Mouse (Mus musculus): Measurements from ENCODE around the gene Dag1. TPM values are rescaled to one million over a fixed set of nuclear protein-coding genes. Genes with fewer than 3 reads are reported as not detected.
"Not testable (repeated sequence)": the region's sequence is repeated elsewhere in the genome, so short reads cannot be mapped to it uniquely, and the experiment has no call there.

Gene Dag1
- total RNA-seq, 1 experiment from 2014 or later, result 9.8 TPM

DNA sequence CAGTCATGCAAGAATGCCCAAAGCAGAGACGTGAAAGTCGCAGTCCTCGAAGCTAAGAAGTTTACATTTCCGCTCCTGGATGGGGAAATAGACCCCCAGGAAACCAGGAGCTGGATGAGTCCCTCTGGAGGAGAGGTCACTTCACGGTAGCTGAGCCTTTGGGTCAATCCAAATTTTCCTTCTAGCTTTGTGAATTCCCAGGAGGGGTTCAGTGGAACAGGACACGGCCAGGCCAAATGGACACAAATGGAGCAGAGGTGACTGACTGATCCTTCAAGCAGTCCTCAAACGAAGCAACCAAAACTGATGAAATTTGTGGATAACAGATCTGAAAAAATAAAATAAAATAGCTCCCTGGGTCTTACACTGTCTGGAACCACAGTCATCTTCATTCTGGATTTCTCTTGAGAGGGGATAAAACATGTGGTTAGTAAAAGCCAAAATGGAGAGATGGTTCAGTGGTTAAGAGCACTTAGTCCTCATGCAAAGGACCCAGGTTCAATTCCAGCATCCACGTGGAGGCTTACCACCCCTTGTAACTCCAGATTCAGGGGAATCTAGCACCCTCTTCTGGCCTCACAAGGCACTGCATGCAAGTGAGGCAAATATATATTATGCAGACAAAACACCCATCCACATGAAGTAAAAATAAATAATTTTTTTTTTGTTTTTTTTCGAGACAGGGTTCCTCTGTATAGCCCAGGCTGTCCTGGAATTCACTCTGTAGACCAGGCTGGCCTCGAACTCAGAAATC is 15.1 kb upstream of the Dag1 start:
- ATAC-seq (replicated peaks in 1 of 2; ENCODE audit: insufficient read depth in 1 of 2, low FRiP score in 2 of 2, low TSS enrichment in 1 of 2, low read depth in 1 of 2, poor library complexity in 2 of 2, severe bottlenecking in 2 of 2), result no peak

DNA sequence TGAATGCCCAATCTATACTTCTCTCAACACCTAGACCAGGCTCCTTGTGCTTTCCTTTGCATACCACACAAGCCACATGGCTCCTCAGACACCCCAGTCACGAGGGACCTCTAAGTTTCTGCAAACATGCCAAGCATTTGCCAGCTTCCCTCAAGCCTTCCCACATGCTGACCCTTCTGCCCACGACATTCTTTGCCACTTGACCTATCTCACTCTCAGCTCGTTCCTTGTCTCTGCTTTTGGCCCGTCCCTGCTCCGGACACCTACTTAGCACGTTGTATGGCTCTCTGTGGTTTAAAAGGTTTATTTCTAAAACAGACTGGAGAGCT is 11.5 kb upstream of the Dag1 start:
- no peak for ATAC-seq (replicated peaks in 1 of 2; ENCODE audit: insufficient read depth in 1 of 2, low FRiP score in 2 of 2, low TSS enrichment in 1 of 2, low read depth in 1 of 2, poor library complexity in 2 of 2, severe bottlenecking in 2 of 2)

DNA sequence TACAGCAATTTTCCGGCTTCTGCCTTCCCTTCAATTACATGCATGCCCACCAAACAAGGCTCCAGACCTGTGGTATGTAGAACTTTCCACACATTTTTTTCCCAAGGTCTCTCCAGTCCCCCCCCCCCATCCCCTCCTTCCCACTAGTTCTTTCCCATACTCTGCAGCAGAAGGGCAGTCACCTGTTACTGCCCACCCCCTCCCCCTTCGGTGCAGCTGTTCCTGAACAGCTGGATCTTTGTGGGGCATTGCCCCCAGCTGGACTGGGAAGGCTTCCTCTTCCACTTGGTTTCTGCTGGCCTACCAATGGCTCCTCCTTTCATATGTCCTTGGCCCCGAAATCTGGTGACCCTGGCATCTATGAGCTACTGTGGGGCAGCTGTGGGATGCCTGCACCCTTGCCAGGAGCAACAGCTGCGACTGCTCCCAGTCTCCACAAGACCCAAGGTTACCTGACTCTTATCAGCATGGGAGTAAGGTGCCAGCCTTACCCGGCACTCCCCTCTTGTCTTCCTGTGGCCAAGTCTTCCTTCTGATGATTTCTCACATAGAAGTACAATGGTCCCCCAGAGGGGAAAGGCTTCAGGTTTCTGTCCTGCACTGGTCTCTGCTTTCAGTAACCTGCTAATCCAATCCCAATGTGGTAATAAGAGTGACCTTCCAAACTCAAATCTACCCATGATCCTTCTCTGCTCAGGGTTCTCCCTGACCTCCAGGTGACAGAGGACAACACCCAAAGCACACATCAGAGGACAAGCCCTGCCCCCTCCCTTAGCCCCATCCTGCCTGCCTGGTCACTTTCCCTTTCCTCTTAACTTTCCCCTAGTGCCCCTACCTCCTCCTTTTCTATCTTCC is 10.9 kb upstream of the Dag1 start:
- ATAC-seq (replicated peaks in 1 of 2; ENCODE audit: insufficient read depth in 1 of 2, low FRiP score in 2 of 2, low TSS enrichment in 1 of 2, low read depth in 1 of 2, poor library complexity in 2 of 2, severe bottlenecking in 2 of 2), result no peak

DNA sequence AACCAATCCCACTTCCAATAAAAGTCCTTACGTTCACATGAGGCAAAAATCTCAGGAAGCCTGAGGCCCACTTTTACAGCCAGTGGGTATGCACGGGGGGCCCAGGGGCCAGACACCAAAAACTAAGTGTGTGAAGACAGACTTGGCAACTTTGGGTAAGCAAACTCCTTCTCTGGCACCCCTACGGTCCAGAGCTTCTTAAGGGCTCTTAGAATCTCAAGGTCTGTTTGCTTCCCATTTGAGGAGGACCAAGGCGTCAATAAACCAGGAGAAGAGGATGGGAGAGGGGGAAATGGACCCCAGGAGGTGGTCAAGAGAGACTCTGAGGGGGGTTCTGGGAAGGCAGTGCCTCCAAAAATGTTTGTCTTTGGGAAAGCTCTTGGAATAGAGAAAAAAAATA is 9.7 kb upstream of the Dag1 start:
- ATAC-seq (replicated peaks in 1 of 2; ENCODE audit: insufficient read depth in 1 of 2, low FRiP score in 2 of 2, low TSS enrichment in 1 of 2, low read depth in 1 of 2, poor library complexity in 2 of 2, severe bottlenecking in 2 of 2), result no peak

GRCm38 (mm10) chr9:108272691-108273090 is 8.9 kb upstream of the Dag1 start:
- ATAC-seq (replicated peaks in 1 of 2; ENCODE audit: insufficient read depth in 1 of 2, low FRiP score in 2 of 2, low TSS enrichment in 1 of 2, low read depth in 1 of 2, poor library complexity in 2 of 2, severe bottlenecking in 2 of 2), result no peak

GRCm38 (mm10) chr9:108271941-108272340 is 8.2 kb upstream of the Dag1 start:
- no peak for ATAC-seq (replicated peaks in 1 of 2; ENCODE audit: insufficient read depth in 1 of 2, low FRiP score in 2 of 2, low TSS enrichment in 1 of 2, low read depth in 1 of 2, poor library complexity in 2 of 2, severe bottlenecking in 2 of 2)

DNA sequence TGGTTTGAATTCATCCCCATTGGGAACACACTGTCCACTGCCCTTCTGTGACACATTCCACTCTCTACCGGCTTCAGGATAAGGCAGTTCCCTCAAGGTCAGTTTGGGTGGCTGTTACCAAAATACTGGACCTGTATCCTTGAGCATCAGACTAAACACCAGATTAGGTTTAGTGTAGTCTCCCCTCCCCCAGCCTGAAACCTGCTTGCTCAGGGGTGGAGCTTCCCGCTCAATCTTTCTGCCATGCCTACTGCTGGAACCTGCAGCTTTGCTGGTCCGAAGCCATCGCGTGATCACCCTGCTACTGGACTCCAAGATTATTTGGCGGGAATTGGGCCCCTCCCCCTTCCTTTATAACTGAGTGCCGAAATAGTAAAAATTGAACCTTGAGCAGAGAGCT is 4.9 kb upstream of the Dag1 start:
- not testable (repeated sequence) for ATAC-seq (replicated peaks in 1 of 2; ENCODE audit: insufficient read depth in 1 of 2, low FRiP score in 2 of 2, low TSS enrichment in 1 of 2, low read depth in 1 of 2, poor library complexity in 2 of 2, severe bottlenecking in 2 of 2)

- no peak for ATAC-seq (replicated peaks in 1 of 2; ENCODE audit: insufficient read depth in 1 of 2, low FRiP score in 2 of 2, low TSS enrichment in 1 of 2, low read depth in 1 of 2, poor library complexity in 2 of 2, severe bottlenecking in 2 of 2)
Observed at GRCm38 (mm10) chr9:108267691-108268090, 3.9 kb upstream of the Dag1 start.

- no peak for ATAC-seq (replicated peaks in 1 of 2; ENCODE audit: insufficient read depth in 1 of 2, low FRiP score in 2 of 2, low TSS enrichment in 1 of 2, low read depth in 1 of 2, poor library complexity in 2 of 2, severe bottlenecking in 2 of 2)
Observed at GRCm38 (mm10) chr9:108266261-108266935, 2.6 kb upstream of the Dag1 start.

- ATAC-seq (replicated peaks in 1 of 2; ENCODE audit: insufficient read depth in 1 of 2, low FRiP score in 2 of 2, low TSS enrichment in 1 of 2, low read depth in 1 of 2, poor library complexity in 2 of 2, severe bottlenecking in 2 of 2), result peak in 1 of 2 experiments; percentile 24; a peak in 1 of 4 replicates
Observed at GRCm38 (mm10) chr9:108264191-108264921, 598 bp upstream of the Dag1 start.

GRCm38 (mm10) chr9:108263131-108263681 is 552 bp downstream of the Dag1 start:
- ATAC-seq (replicated peaks in 1 of 2; ENCODE audit: insufficient read depth in 1 of 2, low FRiP score in 2 of 2, low TSS enrichment in 1 of 2, low read depth in 1 of 2, poor library complexity in 2 of 2, severe bottlenecking in 2 of 2), result 0 out of 4 replicates have a peak, but pooled peaks of 1 of the 2 experiments have one; percentile 3

- ATAC-seq (replicated peaks in 1 of 2; ENCODE audit: insufficient read depth in 1 of 2, low FRiP score in 2 of 2, low TSS enrichment in 1 of 2, low read depth in 1 of 2, poor library complexity in 2 of 2, severe bottlenecking in 2 of 2), result no peak
Observed at GRCm38 (mm10) chr9:108262494-108263049, 1.2 kb downstream of the Dag1 start.

DNA sequence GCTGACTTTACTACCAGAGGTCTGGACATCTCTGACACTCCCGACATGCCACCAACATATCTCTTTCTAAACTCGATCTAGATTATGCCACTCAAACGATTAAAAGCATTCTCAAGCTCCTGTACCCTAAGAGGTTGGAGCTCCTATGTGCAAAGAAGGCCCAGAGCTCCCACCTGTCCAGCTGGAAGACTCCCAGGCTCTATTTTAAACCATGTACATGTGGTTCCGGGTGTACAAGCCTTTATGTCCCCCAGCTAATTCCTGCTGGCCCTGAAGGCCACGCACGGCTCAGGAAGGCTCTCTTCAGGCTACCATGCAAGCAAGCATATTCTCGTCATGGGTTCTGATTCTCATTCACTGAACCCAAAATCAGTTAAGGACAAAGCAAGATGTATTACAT is 1.9 kb downstream of the Dag1 start:
- no peak for ATAC-seq (replicated peaks in 1 of 2; ENCODE audit: insufficient read depth in 1 of 2, low FRiP score in 2 of 2, low TSS enrichment in 1 of 2, low read depth in 1 of 2, poor library complexity in 2 of 2, severe bottlenecking in 2 of 2)

GRCm38 (mm10) chr9:108260526-108260925 is 3.2 kb downstream of the Dag1 start:
- ATAC-seq (replicated peaks in 1 of 2; ENCODE audit: insufficient read depth in 1 of 2, low FRiP score in 2 of 2, low TSS enrichment in 1 of 2, low read depth in 1 of 2, poor library complexity in 2 of 2, severe bottlenecking in 2 of 2), result no peak

GRCm38 (mm10) chr9:108252766-108253165 is 11.0 kb downstream of the Dag1 start:
- no peak for ATAC-seq (replicated peaks in 1 of 2; ENCODE audit: insufficient read depth in 1 of 2, low FRiP score in 2 of 2, low TSS enrichment in 1 of 2, low read depth in 1 of 2, poor library complexity in 2 of 2, severe bottlenecking in 2 of 2)

DNA sequence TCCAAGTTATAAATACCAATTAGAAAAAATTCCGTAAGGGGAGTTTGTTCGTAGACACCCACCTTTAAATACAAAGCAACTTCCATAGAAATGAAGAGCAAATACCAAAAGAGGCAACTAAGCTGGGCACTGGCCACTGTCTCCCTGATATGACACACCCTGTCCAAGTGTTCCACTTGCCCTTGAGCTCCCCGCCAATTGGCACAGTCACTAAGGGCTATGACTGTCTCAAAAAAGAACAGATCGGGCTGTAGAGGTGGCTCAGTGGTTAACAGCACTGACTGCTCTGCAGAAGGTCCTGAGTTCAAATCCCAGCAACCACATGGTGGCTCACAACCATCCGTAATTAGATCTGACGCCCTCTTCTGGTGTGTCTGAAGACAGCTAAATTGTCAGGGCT is 11.9 kb downstream of the Dag1 start:
- no peak for ATAC-seq (replicated peaks in 1 of 2; ENCODE audit: insufficient read depth in 1 of 2, low FRiP score in 2 of 2, low TSS enrichment in 1 of 2, low read depth in 1 of 2, poor library complexity in 2 of 2, severe bottlenecking in 2 of 2)

DNA sequence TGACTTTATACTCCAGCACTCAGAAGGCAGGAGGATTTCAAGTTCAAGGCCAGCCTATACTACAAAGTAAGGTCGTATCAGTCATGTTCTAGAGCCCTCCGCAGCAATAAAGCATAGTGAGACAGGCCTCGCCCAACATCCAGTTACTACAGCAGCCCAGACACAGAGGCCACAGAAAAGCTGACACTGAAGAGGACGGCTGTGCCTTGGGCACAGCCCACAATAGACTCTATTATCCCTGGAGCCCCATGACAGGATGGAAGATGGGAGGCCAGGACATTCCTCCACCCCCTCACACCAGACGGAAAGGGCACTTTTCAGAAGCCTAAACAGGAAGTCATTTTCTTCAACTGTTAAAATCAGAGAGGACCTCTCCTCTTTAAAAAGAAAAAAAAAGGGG is 14.8 kb downstream of the Dag1 start:
- no peak for ATAC-seq (replicated peaks in 1 of 2; ENCODE audit: insufficient read depth in 1 of 2, low FRiP score in 2 of 2, low TSS enrichment in 1 of 2, low read depth in 1 of 2, poor library complexity in 2 of 2, severe bottlenecking in 2 of 2)

Measured in hematopoietic stem cell, adult 5-6 weeks (primary cell).